Mouse (Mus musculus) C2C12 (cell line): ENCODE data around the gene Gm20388. TPM values are rescaled to one million over a fixed set of nuclear protein-coding genes. Genes with fewer than 3 reads are reported as not detected.

Source experiments
- H3K27me3 ChIP-seq: one replicate; pipeline ENCODE4 v1.6.1; 2011; ENCODE audit not compliant: control insufficient read depth, insufficient read depth, insufficient read length
- H3K36me3 ChIP-seq: one replicate; pipeline ENCODE4 v1.6.1; 2011; ENCODE audit not compliant: control insufficient read depth, insufficient read depth
- H3K4me3 ChIP-seq: one replicate; pipeline ENCODE4 v1.5.1; 2011; ENCODE audit warnings: mild to moderate bottlenecking, control low read depth; ENCODE audit not compliant: poor library complexity, insufficient read depth, severe bottlenecking
- H3K79me2 ChIP-seq: one replicate; pipeline ENCODE4 v1.6.1; 2011; ENCODE audit not compliant: control insufficient read depth, insufficient read depth
- H3K79me3 ChIP-seq: one replicate; pipeline ENCODE4 v1.6.1; 2011; ENCODE audit warnings: low read depth, control low read depth
- H3ac ChIP-seq: one replicate; pipeline ENCODE3; 2011; ENCODE audit warnings: low read depth; ENCODE audit not compliant: control insufficient read depth, insufficient read length
- CEBPB ChIP-seq: IDR thresholded peaks from one replicate; pipeline ENCODE4 v1.6.1; 2011; ENCODE audit warnings: low read depth, mild to moderate bottlenecking, control low read depth, moderate library complexity
- CTCF ChIP-seq: IDR thresholded peaks from one replicate; pipeline ENCODE4 v1.5.1; 2011; ENCODE audit not compliant: control insufficient read depth, insufficient read depth, insufficient read length
- FOSL1 ChIP-seq: IDR thresholded peaks from one replicate; pipeline ENCODE4 v1.8.0; 2011; ENCODE audit warnings: mild to moderate bottlenecking, low read length; ENCODE audit not compliant: poor library complexity, insufficient read depth, severe bottlenecking
- MAX ChIP-seq: IDR thresholded peaks from one replicate; pipeline ENCODE4 v1.6.1; 2011; ENCODE audit warnings: mild to moderate bottlenecking, control low read depth
- MYOD1 ChIP-seq: IDR thresholded peaks from one replicate; pipeline ENCODE4 v1.6.1; 2011; ENCODE audit warnings: low read depth; ENCODE audit not compliant: control insufficient read depth, insufficient read length
- MYOG ChIP-seq: IDR thresholded peaks from one replicate; pipeline ENCODE4 v1.6.1; 2011; ENCODE audit not compliant: control insufficient read depth, insufficient read length; ENCODE audit errors: extremely low read depth
- USF1 ChIP-seq: IDR thresholded peaks from one replicate; pipeline ENCODE4 v1.6.1; 2011; ENCODE audit warnings: low read depth, mild to moderate bottlenecking, control low read depth, moderate library complexity
- polyA plus RNA-seq: library from polyadenylated mRNA; unstranded; fragments of >200 nt; fragmentation: generic; extraction: Trizol; gene quantifications from one replicate; pipeline ENCODE4 v1.2.1, GENCODE M21; 2012; ENCODE audit warnings: missing spikeins

Gene Gm20388
- polyA plus RNA-seq, 1 experiment: 15.0 TPM

GRCm38 (mm10) chr8:122902581-122902980 lies 2991.9 kb downstream of the Gm20388 start:
- Histone ChIP-seq H3K79me2 (peaks cover 65% of the 10 kb centered on the region), H3K4me3 (no peak overlapping the region), H3K36me3 (peaks cover 26% of the 10 kb centered on the region), H3K27me3 (no peaks in the 10 kb centered on the region), H3ac (no peak overlapping the region), H3K79me3 (peaks cover 46% of the 10 kb centered on the region)
- TF ChIP-seq MYOD1 (no peak), CTCF (no peak), MAX (no peak), MYOG (no peak), USF1 (no peak), CEBPB (no peak), FOSL1 (no peak)

GRCm38 (mm10) chr8:122903002-122903401 lies 2992.4 kb downstream of the Gm20388 start:
- H3K4me3 ChIP-seq: no peak overlapping the region
- no peaks in the 10 kb centered on the region for H3K27me3 ChIP-seq
- H3ac ChIP-seq: no peak overlapping the region
- H3K79me3 ChIP-seq: peaks cover 46% of the 10 kb centered on the region
- no peak for TF ChIP-seq MYOD1
- no peak for TF ChIP-seq CTCF
- TF ChIP-seq MAX: no peak
- no peak for TF ChIP-seq MYOG
- no peak for TF ChIP-seq FOSL1
- TF ChIP-seq CEBPB: no peak
- no peak for TF ChIP-seq USF1
- H3K79me2 ChIP-seq: peaks cover 65% of the 10 kb centered on the region
- H3K36me3 ChIP-seq: peaks cover 26% of the 10 kb centered on the region

- peaks cover 24% of the 10 kb centered on the region for H3K36me3 ChIP-seq
These were observed 2993.9 kb downstream of the Gm20388 start for GRCm38 (mm10) chr8:122904496-122904895.

GRCm38 (mm10) chr8:122905346-122905745 lies 2994.7 kb downstream of the Gm20388 start:
- Histone ChIP-seq H3ac (no peak overlapping the region), H3K79me2 (peaks cover 84% of the 10 kb centered on the region), H3K79me3 (peaks cover 56% of the 10 kb centered on the region), H3K4me3 (no peak overlapping the region), H3K36me3 (peaks cover 16% of the 10 kb centered on the region), H3K27me3 (no peaks in the 10 kb centered on the region)
- peak; percentile 33 for TF ChIP-seq MAX
- no peak for TF ChIP-seq MYOG
- peak; percentile 19 for TF ChIP-seq CEBPB
- no peak for TF ChIP-seq CTCF
- peak; percentile 63 for TF ChIP-seq MYOD1
- no peak for TF ChIP-seq FOSL1
- TF ChIP-seq USF1: no peak

More at GRCm38 (mm10) chr8:122904496-122904895, 2993.9 kb downstream of the Gm20388 start:
- H3ac ChIP-seq: no peak overlapping the region
- H3K27me3 ChIP-seq: no peaks in the 10 kb centered on the region
- peaks cover 52% of the 10 kb centered on the region for H3K79me3 ChIP-seq
- no peak overlapping the region for H3K4me3 ChIP-seq
- peaks cover 80% of the 10 kb centered on the region for H3K79me2 ChIP-seq
- TF ChIP-seq MAX: no peak
- no peak for TF ChIP-seq USF1
- TF ChIP-seq FOSL1: no peak
- no peak for TF ChIP-seq MYOD1
- TF ChIP-seq CTCF: no peak
- TF ChIP-seq CEBPB: no peak
- TF ChIP-seq MYOG: no peak

- Histone ChIP-seq H3K79me3 (peaks cover 57% of the 10 kb centered on the region), H3K27me3 (no peaks in the 10 kb centered on the region), H3K79me2 (peaks cover 84% of the 10 kb centered on the region), H3K36me3 (peaks cover 15% of the 10 kb centered on the region), H3ac (no peak overlapping the region), H3K4me3 (no peak overlapping the region)
- no peak for TF ChIP-seq CEBPB
- peak; percentile 53 for TF ChIP-seq FOSL1
- TF ChIP-seq CTCF: peak; percentile 54
These were observed 2995.9 kb downstream of the Gm20388 start for GRCm38 (mm10) chr8:122906463-122907021.

GRCm38 (mm10) chr8:122912150-122912549 lies 3001.5 kb downstream of the Gm20388 start:
- Histone ChIP-seq H3K79me2 (peaks cover 90% of the 10 kb centered on the region), H3ac (no peak overlapping the region), H3K79me3 (peaks cover 42% of the 10 kb centered on the region), H3K27me3 (no peaks in the 10 kb centered on the region), H3K4me3 (no peak overlapping the region), H3K36me3 (peaks cover 36% of the 10 kb centered on the region)
- TF ChIP-seq FOSL1: no peak
